Mouse (Mus musculus) erythroblast, embryonic 14.5 days (primary cell): ENCODE results near the gene Kcnn1.

ENCODE experiments used
- GATA1 ChIP-seq: IDR thresholded peaks from 2 replicates; pipeline ENCODE4 v1.6.1; 2012; ENCODE audit warnings: low read length, inconsistent platforms, mixed read lengths
- TAL1 ChIP-seq: IDR thresholded peaks from 3 replicates; pipeline ENCODE4 v1.6.1; 2012; ENCODE audit warnings: low read length, inconsistent platforms, mixed read lengths

GRCm38 (mm10) chr8:70900872-70901387, 37.9 kb upstream of the Kcnn1 start:
- TF ChIP-seq TAL1 (no peak), GATA1 (no peak)
